Mouse (Mus musculus) heart, adult 11 months (tissue): ENCODE results near the gene Igbp1b.

ENCODE experiments used
- DNase-seq: peaks from one replicate; pipeline ENCODE4 v3.0.0; 2022

Gene Igbp1b

DNA sequence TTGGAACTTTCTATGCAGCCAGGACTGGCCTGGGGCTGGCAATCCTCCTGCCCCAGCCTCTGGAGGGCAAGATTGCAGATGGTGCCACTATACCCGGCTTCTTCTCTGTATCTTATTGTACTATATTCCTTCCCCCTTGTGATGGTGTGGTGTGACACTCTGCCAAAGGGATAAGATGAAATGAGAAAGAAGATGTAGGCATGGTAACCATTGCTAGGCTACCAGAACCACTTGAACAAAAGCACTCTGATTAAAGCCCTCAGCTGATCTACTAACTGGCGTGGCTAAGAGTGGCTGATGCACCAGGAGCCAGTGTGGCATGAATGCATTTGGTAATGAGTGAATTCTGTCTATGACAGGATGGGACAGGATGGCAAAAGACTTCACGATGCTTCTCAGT, at the start of gene Igbp1b:
Gene Igbp1b, minus strand, starts transcription at position 29 of the 400 bp plus-strand sequence.
- DNase-seq: no peak

DNA sequence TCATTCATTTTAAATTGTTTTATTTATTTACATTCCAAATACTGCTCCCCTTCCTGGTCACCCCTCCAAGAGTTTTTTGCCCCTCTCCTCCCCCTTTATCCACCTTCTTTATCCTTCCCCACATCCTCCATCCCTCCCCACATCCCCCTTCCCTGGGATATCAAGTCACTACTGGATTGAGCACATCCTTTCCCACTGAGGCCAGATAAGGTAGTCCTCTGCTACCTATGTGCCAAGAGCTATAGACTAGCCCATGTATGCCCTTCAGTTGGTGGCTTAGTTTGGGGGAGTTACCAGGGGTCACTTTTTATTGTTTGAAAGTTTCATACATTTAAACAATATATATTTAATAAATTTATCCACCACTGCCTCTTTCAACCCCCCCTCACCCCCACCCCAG, 24.6 kb upstream of the Igbp1b start:
- no peak for DNase-seq

DNA sequence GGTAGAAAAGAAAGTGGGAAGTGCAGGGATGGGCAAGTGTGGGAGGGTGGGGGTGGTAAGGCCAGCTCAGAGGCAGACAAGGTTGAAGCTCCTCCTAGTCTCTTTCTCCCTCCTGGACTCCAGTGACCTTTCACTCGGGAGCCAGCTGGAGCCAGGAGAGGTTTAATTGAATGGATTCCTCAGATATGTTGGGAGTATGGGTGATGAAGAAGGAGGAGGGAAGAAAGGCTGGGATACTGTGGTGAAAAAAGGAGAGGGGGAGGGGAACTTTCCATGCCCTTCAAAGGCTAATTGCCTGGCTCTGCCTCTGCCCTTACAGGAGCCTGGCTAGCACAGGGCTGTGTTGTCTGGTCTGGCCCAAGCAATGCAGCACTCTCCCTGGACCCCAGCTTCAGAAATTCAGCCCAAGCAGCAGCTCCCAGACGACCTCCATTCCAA, 14.4 kb upstream of the Igbp1b start:
- no peak for DNase-seq

DNA sequence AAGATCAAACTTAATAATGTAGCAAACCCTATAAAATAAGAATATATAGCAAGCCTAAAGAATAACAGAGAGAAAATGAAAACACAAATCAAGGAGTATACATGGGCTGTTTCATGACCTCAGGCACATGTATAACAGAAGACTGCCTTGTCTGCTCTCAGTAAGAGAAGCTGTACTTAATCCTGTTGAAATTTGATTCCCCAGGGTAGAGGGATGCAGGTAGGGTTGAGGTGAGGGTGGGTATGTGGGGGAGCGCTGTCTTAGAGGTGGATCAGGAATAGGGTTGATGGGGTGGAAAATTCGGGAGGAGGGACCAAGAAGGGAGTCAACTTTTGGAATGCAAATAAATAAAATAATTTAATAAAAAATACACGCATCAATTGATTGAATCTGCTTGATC, 7.1 kb upstream of the Igbp1b start:
- no peak for DNase-seq

DNA sequence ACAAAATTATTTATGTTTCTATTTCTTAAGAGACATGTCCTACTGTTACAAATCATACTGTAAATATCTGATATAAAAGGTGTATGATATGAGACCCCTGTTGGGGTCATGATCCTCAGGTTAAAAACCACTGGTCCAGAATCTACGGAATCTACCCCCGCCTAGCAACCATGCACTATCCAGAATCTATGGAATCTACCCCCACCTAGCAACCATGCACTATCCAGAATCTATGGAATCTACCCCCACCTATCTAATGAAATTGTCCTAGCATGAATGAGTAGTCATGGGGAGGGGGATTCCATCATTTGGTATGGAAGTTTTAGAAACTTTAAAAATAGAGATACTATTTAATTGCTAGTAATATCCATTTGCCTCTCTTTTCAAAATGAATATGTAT, 12.7 kb downstream of the Igbp1b start:
- no peak for DNase-seq

DNA sequence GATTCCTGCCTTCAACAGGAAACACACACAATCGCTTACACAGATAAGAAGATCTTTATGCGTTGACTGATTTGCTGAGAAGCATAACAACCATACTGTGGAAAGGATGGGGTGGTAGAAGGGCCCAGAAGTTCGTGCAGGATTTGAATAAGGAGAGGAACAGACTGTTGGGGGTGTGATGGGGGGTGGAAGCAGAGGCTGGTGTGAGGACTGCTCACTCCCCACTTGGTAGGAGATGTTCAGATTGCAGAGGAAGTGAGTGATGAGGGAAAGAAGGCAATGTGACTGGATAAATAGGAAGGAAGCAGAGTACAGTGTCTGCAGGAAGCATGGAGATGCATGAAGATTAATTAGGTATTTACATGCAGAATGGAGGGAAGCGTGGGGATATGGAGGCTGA, 19.0 kb downstream of the Igbp1b start:
- DNase-seq: no peak

DNA sequence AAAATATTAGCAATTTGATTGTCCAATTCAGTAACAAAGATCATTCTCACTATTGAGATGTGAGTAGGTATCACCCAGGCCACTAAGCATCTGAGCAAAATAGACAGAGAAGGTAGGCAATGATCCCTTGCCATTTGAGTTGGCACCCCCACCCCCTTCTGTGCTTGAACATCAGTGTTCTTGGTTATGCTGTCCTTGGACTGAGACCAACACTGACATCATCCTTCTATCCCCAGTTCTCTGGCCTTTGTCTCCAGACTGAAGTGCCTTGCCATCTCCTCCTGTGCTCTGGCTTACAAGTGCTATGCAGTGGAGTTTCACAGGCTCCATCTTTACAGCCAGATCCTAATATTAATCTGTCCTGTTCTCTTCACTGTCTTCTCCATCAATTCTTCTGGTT, 37.6 kb downstream of the Igbp1b start:
- no peak for DNase-seq

DNA sequence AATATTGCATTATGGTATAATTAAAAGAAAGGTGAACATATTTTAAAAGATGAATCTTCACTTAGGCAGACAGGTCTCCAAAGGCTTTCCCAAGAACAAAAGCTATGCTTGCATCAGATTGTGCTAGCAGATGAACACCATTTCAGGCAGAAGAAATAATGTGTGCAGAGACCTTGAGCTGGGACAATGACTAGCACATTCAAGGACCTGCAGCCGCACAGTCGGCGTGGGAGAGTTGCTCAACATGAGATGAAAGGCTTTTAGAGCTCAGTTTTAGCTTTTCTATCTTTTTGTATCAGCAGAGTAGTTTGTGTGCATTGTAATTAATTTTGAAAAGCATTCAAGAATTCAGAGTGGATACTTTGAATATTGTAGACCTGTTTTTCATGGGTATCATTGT, 39.9 kb downstream of the Igbp1b start:
- no peak for DNase-seq
